Mouse (Mus musculus): ENCODE measurements around the gene Epyc.
"Not testable (repeated sequence)": the region's sequence is repeated elsewhere in the genome, so short reads cannot be mapped to it uniquely, and the experiment has no call there.

The Epyc gene

GRCm38 (mm10) chr10:97714584-97714983 lies 70.7 kb downstream of the Epyc start:
- DNase-seq (ENCODE audit: low spot score): no peak

- DNase-seq (ENCODE audit: low spot score): peak; percentile 13
Observed at GRCm38 (mm10) chr10:97715289-97715906, 71.5 kb downstream of the Epyc start.

GRCm38 (mm10) chr10:97717233-97717632 lies 73.4 kb downstream of the Epyc start:
- DNase-seq (ENCODE audit: low spot score): no peak

- DNase-seq (ENCODE audit: low spot score): no peak
Observed at GRCm38 (mm10) chr10:97718021-97718420, 74.2 kb downstream of the Epyc start.

- no peak for DNase-seq (ENCODE audit: low spot score)
Observed at GRCm38 (mm10) chr10:97720625-97721024, 76.8 kb downstream of the Epyc start.

GRCm38 (mm10) chr10:97722709-97723108 lies 78.8 kb downstream of the Epyc start:
- no peak for DNase-seq (ENCODE audit: low spot score)

- no peak for DNase-seq (ENCODE audit: low spot score)
Observed at GRCm38 (mm10) chr10:97725929-97726328, 82.1 kb downstream of the Epyc start.

GRCm38 (mm10) chr10:97726655-97727054 lies 82.8 kb downstream of the Epyc start, which contains the start of gene C030005K15Rik:
Gene C030005K15Rik, minus strand, starts transcription at chr10:97726755.
- DNase-seq (ENCODE audit: low spot score): not testable (repeated sequence)
